Mouse (Mus musculus) lung, embryonic 14.5 days (tissue): ENCODE data around the gene Faf2. TPM values are rescaled to one million over a fixed set of nuclear protein-coding genes. Genes with fewer than 3 reads are reported as not detected.
A peak's percentile ranks its signal among the peaks of the same experiment; 100 is the strongest.

Source experiments
- ATAC-seq: fragments of 200-750 bp; cut with Nextera tagmentation; 2 replicates; pipeline ENCODE4 v1.8.0; 2017; ENCODE audit warnings: mild to moderate bottlenecking, moderate TSS enrichment, moderate library complexity; ENCODE audit not compliant: insufficient read depth
- DNase-seq: peaks from one replicate; pipeline ENCODE4 v3.0.0-alpha.2; 2015
- H3K27ac ChIP-seq: fragments of 300-500 bp; sonication (generic); 2 replicates; pipeline ENCODE4 v1.5.1; 2014; ENCODE audit warnings: low read depth, mild to moderate bottlenecking, moderate library complexity
- H3K27me3 ChIP-seq: fragments of 300-500 bp; sonication (generic); 2 replicates; pipeline ENCODE4 v1.6.1; 2014; ENCODE audit warnings: low read length, control low read depth; ENCODE audit not compliant: insufficient read depth
- H3K36me3 ChIP-seq: fragments of 300-500 bp; sonication (generic); 2 replicates; pipeline ENCODE4 v1.6.1; 2014; ENCODE audit warnings: control low read depth; ENCODE audit not compliant: insufficient read depth
- H3K4me1 ChIP-seq: fragments of 300-500 bp; sonication (generic); 2 replicates; pipeline ENCODE4 v1.6.1; 2014; ENCODE audit warnings: antibody characterized with exemption, control low read depth; ENCODE audit not compliant: insufficient read depth
- H3K4me2 ChIP-seq: fragments of 300-500 bp; sonication (generic); 2 replicates; pipeline ENCODE4 v1.6.1; 2014; ENCODE audit warnings: mild to moderate bottlenecking
- H3K4me3 ChIP-seq: fragments of 300-500 bp; sonication (generic); 2 replicates; pipeline ENCODE4 v1.5.1; 2014; ENCODE audit warnings: low read depth, low read length
- H3K9ac ChIP-seq: fragments of 300-500 bp; sonication (generic); 2 replicates; pipeline ENCODE4 v1.6.1; 2014
- H3K9me3 ChIP-seq: fragments of 300-500 bp; sonication (generic); 2 replicates; pipeline ENCODE4 v1.6.1; 2016; ENCODE audit warnings: low read depth, low read length, control low read depth
- CTCF ChIP-seq: IDR thresholded peaks from 2 replicates; pipeline ENCODE4 v1.5.1; 2016; ENCODE audit warnings: antibody characterized with exemption, low read depth
- WGBS: fragments of 180-500 bp; shearing (Covaris S2); extraction: QIAGEN DNeasy Blood & Tissue Kit; methylation state at CpG from one replicate; pipeline ENCODE4 v1.1.7; 2014; 5-methylcytosine and 5-hydroxymethylcytosine counted together
- microRNA-seq: library from miRNA; unstranded; fragments of <30 nt; microRNA quantifications from one replicate; pipeline ENCODE4, GENCODE M21; 2016; ENCODE audit warnings: borderline number of aligned reads
- polyA plus RNA-seq: library from polyadenylated mRNA; unstranded; fragments of >200 nt; fragmentation: Nextera tagmentation; extraction: Ambion mirVana; gene quantifications from 2 replicates; pipeline ENCODE4 v1.2.1, GENCODE M21; 2014

Gene Faf2
- polyA plus RNA-seq, 1 experiment from 2014 or later: 106 TPM

DNA sequence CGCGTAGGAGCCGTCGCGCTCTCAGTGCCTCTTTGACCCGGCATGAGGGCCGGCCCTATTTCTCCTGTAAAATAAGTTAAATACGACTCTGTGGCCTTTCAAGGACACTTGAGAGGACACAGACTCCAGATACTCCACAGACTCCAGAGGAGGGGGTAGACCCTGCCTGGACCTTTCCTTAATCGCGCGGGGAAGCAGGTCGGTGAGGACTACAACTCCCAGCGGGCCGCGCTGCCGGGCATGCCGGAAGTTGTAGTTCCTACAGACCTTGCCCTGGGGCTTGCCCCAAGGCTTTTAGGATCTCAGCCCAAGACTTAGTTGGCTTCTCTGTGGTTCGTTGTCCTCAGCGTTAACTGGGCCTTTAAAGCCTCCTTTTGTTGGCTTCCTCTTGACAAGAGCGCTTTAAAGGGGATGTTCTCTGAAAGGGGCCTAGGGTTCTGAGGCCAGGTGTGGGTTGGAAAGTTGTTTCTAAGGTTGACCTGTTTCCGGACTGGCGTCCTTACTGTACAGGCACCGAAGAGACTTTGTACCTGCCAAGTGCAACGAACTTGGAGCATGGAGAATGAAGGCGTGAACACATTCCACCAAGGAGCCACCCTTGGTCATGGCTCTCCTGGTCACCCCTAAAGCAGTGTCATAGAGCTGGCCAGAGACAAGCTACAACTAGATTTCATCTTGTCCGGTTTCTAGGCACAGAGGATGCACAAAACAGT, 72.9 kb downstream of the Faf2 start:
- 14% methylated on average over 26 of the region's 26 CpGs for WGBS
- H3K4me2 ChIP-seq: peak overlapping the region; percentile 71
- no peak for TF ChIP-seq CTCF
- H3K27me3 ChIP-seq: no peaks in the 10 kb centered on the region
- peak overlapping the region; percentile 96 for H3K4me3 ChIP-seq
- ATAC-seq: peak; percentile 85
- no peaks in the 10 kb centered on the region for H3K9me3 ChIP-seq
- DNase-seq: no peak
- peaks cover 11% of the 10 kb centered on the region; the same call in 1 of the 2 replicates for H3K4me1 ChIP-seq
- H3K9ac ChIP-seq: peak overlapping the region; percentile 65
- no peaks in the 10 kb centered on the region for H3K36me3 ChIP-seq
- H3K27ac ChIP-seq: peak overlapping the region; percentile 96

DNA sequence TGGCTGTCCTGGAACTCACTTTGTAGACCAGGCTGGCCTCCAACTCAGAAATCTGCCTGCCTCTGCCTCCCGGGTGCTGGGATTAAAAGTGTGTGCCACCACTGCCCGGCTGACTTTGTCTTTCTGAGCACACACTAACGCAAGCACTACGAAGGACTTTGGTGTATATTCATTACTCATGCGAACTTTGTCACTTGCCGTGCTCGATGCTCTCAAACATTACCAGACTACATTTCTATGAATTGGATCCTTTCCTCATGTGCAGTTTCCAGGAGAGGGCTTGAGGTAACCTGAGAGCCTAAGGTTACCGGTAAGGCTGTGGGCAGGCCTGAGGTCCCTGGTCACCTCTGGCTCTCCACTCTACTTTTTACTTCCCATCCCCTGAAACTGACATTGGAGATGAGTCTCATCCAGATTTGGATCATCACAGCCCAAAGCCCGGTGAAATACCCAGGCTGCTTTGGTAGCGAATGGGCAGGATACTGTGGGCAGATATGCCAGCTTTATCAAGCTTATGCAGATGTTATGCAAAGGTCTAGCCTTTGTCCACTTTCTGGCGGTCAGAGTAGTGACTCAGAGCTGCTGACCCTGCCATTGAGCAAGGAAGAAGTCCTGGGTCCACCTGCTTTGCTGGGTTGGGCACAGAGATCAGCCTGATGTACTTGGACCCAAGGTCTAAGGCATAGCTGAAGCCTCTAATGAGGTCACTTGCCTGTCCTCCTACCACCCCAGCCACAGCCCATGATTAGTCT, 74.1 kb downstream of the Faf2 start:
- 87% methylated on average over 11 of the region's 11 CpGs for WGBS
- H3K4me2 ChIP-seq: no peak overlapping the region
- ATAC-seq: no peak
- DNase-seq: no peak
- no peak overlapping the region for H3K27ac ChIP-seq
- H3K9me3 ChIP-seq: no peaks in the 10 kb centered on the region
- H3K27me3 ChIP-seq: no peaks in the 10 kb centered on the region
- no peaks in the 10 kb centered on the region for H3K36me3 ChIP-seq
- no peak overlapping the region for H3K4me3 ChIP-seq
- H3K9ac ChIP-seq: no peak overlapping the region
- H3K4me1 ChIP-seq: peaks cover 11% of the 10 kb centered on the region; the same call in 1 of the 2 replicates
- TF ChIP-seq CTCF: no peak

DNA sequence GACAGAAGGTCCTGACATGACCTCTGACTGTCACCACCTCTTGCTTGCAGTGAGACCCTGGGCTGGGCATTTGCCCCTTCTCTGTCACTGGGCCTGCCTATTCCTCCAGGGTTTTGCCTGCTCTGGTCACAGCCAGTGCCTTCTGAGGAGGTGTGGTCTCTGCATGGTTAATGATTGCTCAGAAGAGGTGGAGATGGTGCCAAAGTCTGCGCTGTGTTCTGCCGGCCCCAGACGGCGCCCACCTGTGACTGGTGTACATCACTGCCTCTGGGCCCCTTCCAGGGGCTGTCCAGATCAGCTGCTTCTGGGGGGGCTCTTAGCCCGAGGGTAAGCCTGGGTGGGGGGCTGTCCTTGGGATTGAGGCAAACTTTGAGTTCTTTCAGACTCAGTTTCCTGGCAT, 79.7 kb downstream of the Faf2 start, which contains the start of gene Cdhr2:
Cdhr2 (plus strand) TSS at position 219 of the 400 bp plus-strand sequence.
- no peaks in the 10 kb centered on the region for H3K4me1 ChIP-seq
- WGBS: 53% methylated on average over 5 of the region's 5 CpGs
- H3K4me3 ChIP-seq: no peak within 1 kb of the TSS
- H3K27ac ChIP-seq: no peak within 1 kb of the TSS
- ATAC-seq (no peak), DNase-seq (peak; percentile 33)
- H3K9me3 ChIP-seq: no peaks in the 10 kb centered on the region
- no peak for TF ChIP-seq CTCF
- H3K36me3 ChIP-seq: no peaks in the 10 kb centered on the region
- H3K4me2 ChIP-seq: no peak within 1 kb of the TSS
- no peaks in the 10 kb centered on the region for H3K27me3 ChIP-seq
- H3K9ac ChIP-seq: no peak within 1 kb of the TSS

DNA sequence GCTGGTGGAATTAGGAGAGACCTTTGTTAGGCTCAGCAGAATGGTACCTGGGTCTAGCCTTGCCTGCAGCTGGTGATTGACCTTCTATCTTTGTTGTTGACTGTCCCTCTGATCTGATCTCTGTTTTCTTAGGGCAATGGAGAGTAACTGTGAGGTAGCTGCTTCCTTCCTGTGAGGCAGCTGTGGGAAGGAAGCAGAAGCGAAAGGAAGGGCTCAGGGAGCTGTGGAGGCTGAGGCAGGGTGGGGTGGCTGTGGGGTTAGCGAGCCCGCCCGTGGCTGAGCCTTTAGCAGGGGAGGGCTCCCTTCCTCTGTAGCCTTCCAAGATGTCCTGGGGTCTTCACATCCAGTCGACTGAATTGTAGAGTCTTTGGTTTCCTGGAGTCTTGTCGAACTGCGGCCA, 80.9 kb downstream of the Faf2 start:
- no peak overlapping the region for H3K27ac ChIP-seq
- H3K4me1 ChIP-seq: no peaks in the 10 kb centered on the region
- H3K4me2 ChIP-seq: no peak overlapping the region
- H3K4me3 ChIP-seq: no peak overlapping the region
- no peak overlapping the region for H3K9ac ChIP-seq
- no peak for DNase-seq
- TF ChIP-seq CTCF: no peak
- no peak for ATAC-seq
- no peaks in the 10 kb centered on the region for H3K27me3 ChIP-seq
- H3K9me3 ChIP-seq: no peaks in the 10 kb centered on the region
- H3K36me3 ChIP-seq: no peaks in the 10 kb centered on the region
- WGBS: 62% methylated on average over 7 of the region's 7 CpGs

DNA sequence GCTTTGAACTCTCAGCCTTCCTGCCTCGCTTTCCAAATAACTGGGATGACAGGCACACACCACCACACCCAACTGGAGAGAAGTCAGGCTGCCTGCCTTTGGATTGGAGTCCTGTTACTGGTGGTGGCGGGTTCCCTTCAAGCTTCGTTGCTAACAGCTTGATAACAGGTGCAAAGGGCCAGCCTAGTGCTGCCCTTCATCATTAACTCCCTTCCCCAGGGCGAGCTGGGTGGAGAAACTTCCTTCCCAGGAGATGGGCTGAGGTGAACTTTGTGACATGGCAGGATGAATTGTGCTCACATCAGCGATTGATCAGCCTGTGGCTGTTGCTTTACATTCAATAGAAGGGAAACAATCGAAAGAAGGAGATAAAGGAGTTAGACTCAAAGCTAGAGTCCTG, 83.3 kb downstream of the Faf2 start:
- DNase-seq (no peak), ATAC-seq (no peak)
- TF ChIP-seq CTCF: no peak
- H3K9ac ChIP-seq: no peak overlapping the region
- H3K4me2 ChIP-seq: no peak overlapping the region
- no peak overlapping the region for H3K4me3 ChIP-seq
- no peaks in the 10 kb centered on the region for H3K27me3 ChIP-seq
- H3K9me3 ChIP-seq: no peaks in the 10 kb centered on the region
- no peaks in the 10 kb centered on the region for H3K4me1 ChIP-seq
- no peak overlapping the region for H3K27ac ChIP-seq
- 41% methylated on average over 6 of the region's 6 CpGs for WGBS
- H3K36me3 ChIP-seq: no peaks in the 10 kb centered on the region

DNA sequence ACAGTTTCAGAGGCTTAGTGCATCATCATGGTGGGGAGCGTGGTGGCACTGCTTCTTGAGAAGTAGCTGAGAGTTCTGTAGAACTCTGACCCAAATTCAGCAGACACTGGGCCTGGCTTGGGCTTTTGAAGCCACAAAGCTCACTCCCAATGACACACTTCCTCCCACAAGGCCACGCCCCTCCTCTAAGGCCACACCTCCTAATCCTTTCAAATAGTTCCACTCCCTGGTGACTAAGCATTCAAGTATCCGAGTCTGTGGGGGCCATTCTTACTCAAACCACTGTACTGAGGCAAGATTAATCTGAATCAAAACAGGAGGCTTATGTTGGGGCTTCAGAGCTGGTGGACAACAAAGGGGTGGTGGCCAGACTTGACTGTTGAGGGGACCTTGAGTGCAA, 89.3 kb downstream of the Faf2 start:
- Histone ChIP-seq H3K27me3 (no peaks in the 10 kb centered on the region), H3K4me2 (no peak overlapping the region), H3K4me3 (no peak overlapping the region), H3K36me3 (no peaks in the 10 kb centered on the region), H3K27ac (no peak overlapping the region), H3K9me3 (no peaks in the 10 kb centered on the region), H3K9ac (no peak overlapping the region), H3K4me1 (no peaks in the 10 kb centered on the region)
- DNase-seq (no peak), ATAC-seq (no peak)
- WGBS: 65% methylated on average over 3 of the region's 3 CpGs
- no peak for TF ChIP-seq CTCF

Small RNA genes lying within 50 kb of the gene (microRNA-seq; reads per million reads assigned to microRNA genes)
- gene Gm24195: not detected

Other genes starting within 250 kb of the Faf2 start
- gene Thoc3, start 152.9 kb upstream of the Faf2 start, polyA plus RNA-seq: 152 and 155 TPM in 2 replicates
- gene Simc1, start 118.0 kb upstream of the Faf2 start, polyA plus RNA-seq: 15.0 and 16.3 TPM in 2 replicates
- gene 4833439L19Rik, start 56.3 kb upstream of the Faf2 start, polyA plus RNA-seq: 137 and 145 TPM in 2 replicates
- gene Arl10, start 46.8 kb upstream of the Faf2 start, polyA plus RNA-seq: 23.8 and 28.2 TPM in 2 replicates
- gene Nop16, start 31.7 kb upstream of the Faf2 start, polyA plus RNA-seq: 70.2 and 84.2 TPM in 2 replicates
- 167 and 171 TPM in 2 replicates for gene Higd2a, start 31.6 kb upstream of the Faf2 start, polyA plus RNA-seq
- 32.2 and 34.1 TPM in 2 replicates for gene Cltb, start 10.4 kb upstream of the Faf2 start, polyA plus RNA-seq
- 59.9 and 63.4 TPM in 2 replicates for gene Rnf44, start 72.1 kb downstream of the Faf2 start, polyA plus RNA-seq
- gene Cdhr2, start 79.7 kb downstream of the Faf2 start, polyA plus RNA-seq: 0.04 TPM in 1 of 2 replicates, not detected in the other
- gene Gprin1, start 128.1 kb downstream of the Faf2 start, polyA plus RNA-seq: 0.34 and 0.53 TPM in 2 replicates
- gene Sncb, start 144.8 kb downstream of the Faf2 start, polyA plus RNA-seq: not detected in 2 replicates
- not detected in 2 replicates for gene Eif4e1b, start 162.2 kb downstream of the Faf2 start, polyA plus RNA-seq
- gene Tspan17, start 167.6 kb downstream of the Faf2 start, polyA plus RNA-seq: 6.5 and 8.7 TPM in 2 replicates